ENCODE assay signal across 10 mouse cellular contexts in genomic region chr10:90493436-90493835, GRCm38 (mm10).
DNase-seq lines count a peak whose midpoint lies in the region; ATAC-seq and TF ChIP-seq lines count a peak whose summit lies in the region.
"Had no signal": no experiment of that assay in that cellular context is flagged by ENCODE, and none has a peak within 500 bp of the region (broad histone marks: within the 10 kb centered on the region; RNA-seq: fewer than 3 reads in every experiment).

No protein-coding gene starts in this region.

- no peak for ATAC-seq in hindbrain, postnatal 0 days
- ATAC-seq in hindbrain, embryonic 12.5 days (ENCODE audit: low FRiP score) = no peak

- WGBS in hindbrain, postnatal 0 days = 44% methylated on average over 7 of the region's 7 CpGs
- 76% methylated on average over 7 of the region's 7 CpGs for WGBS in hindbrain, embryonic 12.5 days
- WGBS in olfactory bulb, adult 2 months = 45% methylated on average over 7 of the region's 7 CpGs

- no peak for TF ChIP-seq POLR2A in olfactory bulb, adult 2 months (IDR thresholded peaks at IDR 0.05; ENCODE audit: insufficient read depth, low read depth, low read length)

- intact Hi-C loops in heart, postnatal 14 days (cut with DNase I) = no loop called here

- H3K4me1 ChIP-seq in hindbrain, postnatal 0 days (ENCODE audit: insufficient read depth, low read length) = peaks cover 15% of the 10 kb centered on the region; the same call in 1 of the 2 replicates
- 0 out of 2 replicates have a peak, but pooled peaks cover 5% of the 10 kb centered on the region for H3K4me1 ChIP-seq in hindbrain, embryonic 12.5 days
- H3K4me1 ChIP-seq in olfactory bulb, adult 2 months (ENCODE audit: control insufficient read depth, insufficient read depth, low read length) = 0 out of 2 replicates have a peak, but pooled peaks cover 3% of the 10 kb centered on the region
- H3K4me1 ChIP-seq: limb, embryonic 12.5 days had no signal

- no peak for TF ChIP-seq CTCF in hindbrain, postnatal 0 days (IDR thresholded peaks at IDR 0.05; ENCODE audit: low read depth)
- no peak for TF ChIP-seq CTCF in olfactory bulb, adult 2 months (IDR thresholded peaks at IDR 0.05; ENCODE audit: insufficient read depth, low read depth, low read length)

- H3K27ac ChIP-seq in hindbrain, postnatal 0 days = no peak overlapping the region
- no peak overlapping the region for H3K27ac ChIP-seq in hindbrain, embryonic 12.5 days
- peak overlapping the region; percentile 13; the same call in 1 of the 2 replicates for H3K27ac ChIP-seq in olfactory bulb, adult 2 months (ENCODE audit: insufficient read depth, low read depth, low read length)
- H3K27ac ChIP-seq: limb, embryonic 12.5 days had no signal

- peak; percentile 12 for DNase-seq in hindbrain, postnatal 0 days (ENCODE audit: low spot score)
- peak; percentile 69 for DNase-seq in brain, adult 2 months (ENCODE audit: low read depth, low spot score)
- peak; percentile 6 to 20 for DNase-seq in frontal cortex, postnatal 25 days (ENCODE audit: low spot score in 2 of 2)
- DNase-seq in heart, postnatal 14 days = no peak
- DNase-seq in gastrocnemius, postnatal 25 days = no peak
- DNase-seq in kidney, adult 8-10 months = no peak

- H3K9me3 ChIP-seq in hindbrain, postnatal 0 days (ENCODE audit: low read length) = no peaks in the 10 kb centered on the region
- H3K9me3 ChIP-seq in hindbrain, embryonic 12.5 days (replicated peaks) = no peaks in the 10 kb centered on the region
- H3K9me3 ChIP-seq: limb, embryonic 12.5 days had no signal

- H3K36me3 ChIP-seq in hindbrain, postnatal 0 days (ENCODE audit: insufficient read depth, low read length) = no peaks in the 10 kb centered on the region
- H3K36me3 ChIP-seq in hindbrain, embryonic 12.5 days = no peaks in the 10 kb centered on the region
- H3K36me3 ChIP-seq: limb, embryonic 12.5 days had no signal

- H3K4me3 ChIP-seq in hindbrain, postnatal 0 days (ENCODE audit: low read length) = no peak overlapping the region
- H3K4me3 ChIP-seq in hindbrain, embryonic 12.5 days = no peak overlapping the region
- H3K4me3 ChIP-seq in olfactory bulb, adult 2 months (ENCODE audit: insufficient read depth, low read depth, low read length) = no peak overlapping the region
- H3K4me3 ChIP-seq: limb, embryonic 12.5 days had no signal

- 0 out of 2 replicates have a peak overlapping the region, but pooled peaks have one; percentile 23 for H3K4me2 ChIP-seq in hindbrain, postnatal 0 days (ENCODE audit: low read depth, low read length)
- H3K4me2 ChIP-seq in hindbrain, embryonic 12.5 days (replicated peaks) = no peak overlapping the region
- H3K4me2 ChIP-seq: limb, embryonic 12.5 days had no signal

- no peak overlapping the region for H3K9ac ChIP-seq in hindbrain, postnatal 0 days (replicated peaks; ENCODE audit: low read length)
- H3K9ac ChIP-seq in hindbrain, embryonic 12.5 days = no peak overlapping the region
- H3K9ac ChIP-seq: limb, embryonic 12.5 days had no signal

- H3K27me3 ChIP-seq in hindbrain, postnatal 0 days (ENCODE audit: insufficient read depth, low read length) = no peaks in the 10 kb centered on the region
- no peaks in the 10 kb centered on the region for H3K27me3 ChIP-seq in hindbrain, embryonic 12.5 days
- H3K27me3 ChIP-seq: CH12.LX; limb, embryonic 12.5 days had no signal

Comparison
In these comparisons a context has a peak if more than half of its experiments do, and no peak if none do; other contexts are left out.
1. DNase-seq: peak in hindbrain, postnatal 0 days (single experiment), brain, adult 2 months (single experiment) and frontal cortex, postnatal 25 days (2 of 2); none in heart, postnatal 14 days (0 of 2), gastrocnemius, postnatal 25 days (single experiment) and kidney, adult 8-10 months (0 of 2).